Comparison of ENCODE assay signal across 18 mouse cellular contexts in the genomic region with DNA sequence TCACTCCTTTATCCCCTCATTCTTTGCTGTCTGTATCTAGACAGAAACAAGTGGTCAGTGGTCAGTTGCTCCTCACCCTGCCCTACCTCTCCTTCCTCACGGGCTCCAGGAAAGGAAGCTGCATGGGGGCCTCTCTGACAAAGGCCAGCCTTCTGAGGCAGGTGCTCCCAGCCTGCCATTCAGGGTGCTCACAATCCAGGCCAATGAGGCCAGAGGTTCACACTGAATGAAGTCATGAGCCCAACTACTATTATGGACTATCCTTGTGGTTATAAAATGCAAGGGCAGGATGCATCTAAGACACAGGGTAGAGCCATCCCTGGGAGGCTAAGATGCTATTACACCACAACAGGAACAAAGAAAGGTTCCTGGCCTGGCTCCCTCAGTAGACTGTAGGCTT. TPM values are rescaled to one million over a fixed set of nuclear protein-coding genes. Genes with fewer than 3 reads are reported as not detected.
A peak's percentile ranks its signal among the peaks of the same experiment; 100 is the strongest.
DNase-seq lines count a peak whose midpoint lies in the region; ATAC-seq and TF ChIP-seq lines count a peak whose summit lies in the region.
"Had no signal": no experiment of that assay in that cellular context is flagged by ENCODE, and none has a peak within 500 bp of the region (broad histone marks: within the 10 kb centered on the region; RNA-seq: fewer than 3 reads in every experiment).

No protein-coding gene starts in this region.

- H3K4me3 ChIP-seq in gastrocnemius, adult 2 months = no peak overlapping the region
- H3K4me3 ChIP-seq in heart, embryonic 16.5 days (ENCODE audit: low read length) = no peak overlapping the region
- H3K4me3 ChIP-seq in liver, adult 2 months (ENCODE audit: insufficient read depth, low read depth, low read length) = no peak overlapping the region
- H3K4me3 ChIP-seq in neural tube, embryonic 13.5 days = no peak overlapping the region
- H3K4me3 ChIP-seq: erythroblast, embryonic 14.5 days; forebrain, embryonic 13.5 days; liver, embryonic 15.5 days; midbrain, embryonic 12.5 days had no signal

- no peak for ATAC-seq in heart, embryonic 16.5 days (replicated peaks; ENCODE audit: extremely low read depth, insufficient read depth, low FRiP score)
- ATAC-seq in neural tube, embryonic 13.5 days (ENCODE audit: low read depth) = no peak
- ATAC-seq: forebrain, embryonic 13.5 days; hindbrain, embryonic 16.5 days; Patski had no signal

- peak overlapping the region; percentile 69 for H3K27ac ChIP-seq in gastrocnemius, adult 2 months
- H3K27ac ChIP-seq in heart, embryonic 16.5 days (ENCODE audit: low read length) = peak overlapping the region; percentile 89
- H3K27ac ChIP-seq in liver, adult 2 months (replicated peaks; ENCODE audit: insufficient read depth, low read depth, low read length) = peak overlapping the region; percentile 52; the same call in 1 of the 2 replicates
- H3K27ac ChIP-seq in neural tube, embryonic 13.5 days (replicated peaks) = 0 out of 2 replicates have a peak overlapping the region, but pooled peaks have one; percentile 1
- H3K27ac ChIP-seq: forebrain, embryonic 13.5 days; liver, embryonic 15.5 days; midbrain, embryonic 12.5 days had no signal

- TF ChIP-seq POLR2A in liver, adult 2 months (IDR thresholded peaks at IDR 0.05; ENCODE audit: extremely low read depth, insufficient read depth, low read length) = no peak

- intact Hi-C loops in gastrocnemius, adult 2 months (cut with DNase I) = no loop called here
- intact Hi-C loops in gastrocnemius, postnatal 14 days (cut with DNase I; ENCODE audit: low total_unique reads) = no loop called here

- H3K27me3 ChIP-seq in heart, embryonic 16.5 days (ENCODE audit: control insufficient read depth, insufficient read depth, low read length) = no peaks in the 10 kb centered on the region
- no peaks in the 10 kb centered on the region for H3K27me3 ChIP-seq in liver, adult 2 months (ENCODE audit: control insufficient read depth, insufficient read depth, low read length)
- H3K27me3 ChIP-seq in neural tube, embryonic 13.5 days = no peaks in the 10 kb centered on the region
- H3K27me3 ChIP-seq: forebrain, embryonic 13.5 days; midbrain, embryonic 12.5 days; Patski had no signal

- TF ChIP-seq CTCF in gastrocnemius, adult 2 months (IDR thresholded peaks at IDR 0.05) = no peak
- TF ChIP-seq CTCF in liver, adult 2 months (IDR thresholded peaks at IDR 0.05; ENCODE audit: low read depth, low read length) = no peak

- no peak overlapping the region for H3K9ac ChIP-seq in heart, embryonic 16.5 days (ENCODE audit: low read length)
- no peak overlapping the region for H3K9ac ChIP-seq in liver, adult 2 months (ENCODE audit: low read depth, low read length)
- H3K9ac ChIP-seq in neural tube, embryonic 13.5 days = no peak overlapping the region
- H3K9ac ChIP-seq: forebrain, embryonic 13.5 days; liver, embryonic 15.5 days; midbrain, embryonic 12.5 days had no signal

- no peaks in the 10 kb centered on the region for H3K9me3 ChIP-seq in heart, embryonic 16.5 days (replicated peaks; ENCODE audit: control insufficient read depth, low read length)
- H3K9me3 ChIP-seq in neural tube, embryonic 13.5 days = no peaks in the 10 kb centered on the region
- H3K9me3 ChIP-seq: forebrain, embryonic 13.5 days; liver, embryonic 15.5 days; midbrain, embryonic 12.5 days had no signal

- no peak for DNase-seq in gastrocnemius, adult 2 months
- DNase-seq in gastrocnemius, postnatal 14 days = no peak
- no peak for DNase-seq in heart, adult 8-10 months (ENCODE audit: low spot score)
- no peak for DNase-seq in liver, adult 2 months (ENCODE audit: extremely low read depth, low read depth, low spot score)
- no peak for DNase-seq in liver
- no peak for DNase-seq in neural tube, embryonic 10.5 days (ENCODE audit: extremely low spot score, low spot score)
- DNase-seq: cerebellum, adult 9-10 months; thymus, postnatal 36 days had no signal

- H3K4me2 ChIP-seq in heart, embryonic 16.5 days (ENCODE audit: low read depth, low read length) = no peak overlapping the region
- no peak overlapping the region for H3K4me2 ChIP-seq in neural tube, embryonic 13.5 days
- H3K4me2 ChIP-seq: forebrain, embryonic 13.5 days; liver, embryonic 15.5 days; midbrain, embryonic 12.5 days had no signal

- H3K36me3 ChIP-seq in heart, embryonic 16.5 days (ENCODE audit: control insufficient read depth, insufficient read depth) = no peaks in the 10 kb centered on the region
- H3K36me3 ChIP-seq in liver, adult 2 months (ENCODE audit: control insufficient read depth, insufficient read depth, low read length) = no peaks in the 10 kb centered on the region
- no peaks in the 10 kb centered on the region for H3K36me3 ChIP-seq in neural tube, embryonic 13.5 days
- H3K36me3 ChIP-seq: liver, embryonic 15.5 days; midbrain, embryonic 12.5 days had no signal

- H3K79me2 ChIP-seq in liver, adult 2 months (ENCODE audit: control insufficient read depth, insufficient read depth, low read length) = 0 out of 2 replicates have a peak, but pooled peaks cover 3% of the 10 kb centered on the region

- 60% methylated on average over 1 of the region's 1 CpGs for WGBS in heart, embryonic 16.5 days
- WGBS in liver, adult 2 months = 78% methylated on average over 1 of the region's 1 CpGs
- 72% methylated on average over 1 of the region's 1 CpGs for WGBS in neural tube, embryonic 13.5 days

- H3K4me1 ChIP-seq in heart, embryonic 16.5 days (ENCODE audit: control insufficient read depth, insufficient read depth, low read length) = peaks cover 19% of the 10 kb centered on the region
- peaks cover 5% of the 10 kb centered on the region; the same call in 1 of the 2 replicates for H3K4me1 ChIP-seq in liver, adult 2 months (ENCODE audit: control insufficient read depth, insufficient read depth, low read length)
- H3K4me1 ChIP-seq in neural tube, embryonic 13.5 days (replicated peaks) = no peaks in the 10 kb centered on the region
- H3K4me1 ChIP-seq: forebrain, embryonic 13.5 days; midbrain, embryonic 12.5 days had no signal

RNA-seq across cellular contexts. Expression of a gene that starts 9.2 kb away (rescaled TPM):
- total RNA-seq in gastrocnemius, adult 2 months (2021) = 1 to 10 TPM; 2.2 to 2.4 TPM
- 1 to 10 TPM; 3.9 to 4.4 TPM for total RNA-seq in gastrocnemius, postnatal 14 days (2021)
- polyA plus RNA-seq in heart, embryonic 16.5 days (2015; fragmentation: Nextera tagmentation; extraction: Ambion mirVana) = 8.3 and 10.0 TPM in 2 replicates
- 1 to 10 TPM; 6.5 to 9.1 (median 7.9) TPM for total RNA-seq in heart, adult 8-10 months (2022)
- 4.8 and 5.2 TPM in 2 replicates for total RNA-seq in liver, adult 2 months (2014; rRNA removed)
- 2.1 and 3.0 TPM in 2 replicates for polyA plus RNA-seq in liver, adult 2 months (2012; rRNA removed)
- 3.1 and 4.2 TPM in 2 replicates for polyA plus RNA-seq in neural tube, embryonic 13.5 days (2015; fragmentation: Nextera tagmentation; extraction: Ambion mirVana)

RNA-seq across cellular contexts. Expression of a gene that starts 27.1 kb away (rescaled TPM):
- total RNA-seq in gastrocnemius, adult 2 months (2021) = 10 to 100 TPM; 40.7 to 42.5 TPM
- total RNA-seq in gastrocnemius, postnatal 14 days (2021) = 10 to 100 TPM; 36.0 to 41.7 TPM
- 4.7 and 7.3 TPM in 2 replicates for polyA plus RNA-seq in heart, embryonic 16.5 days (2015; fragmentation: Nextera tagmentation; extraction: Ambion mirVana)
- 10 to 100 TPM; 18.5 to 28.5 (median 20.9) TPM for total RNA-seq in heart, adult 8-10 months (2022)
- total RNA-seq in liver, adult 2 months (2014; rRNA removed) = 1.9 and 2.3 TPM in 2 replicates
- polyA plus RNA-seq in liver, adult 2 months (2012; rRNA removed) = 3.5 and 5.9 TPM in 2 replicates
- 9.8 and 10.3 TPM in 2 replicates for polyA plus RNA-seq in neural tube, embryonic 13.5 days (2015; fragmentation: Nextera tagmentation; extraction: Ambion mirVana)
- total RNA-seq: common myeloid progenitor, adult 5-6 weeks had no signal
- polyA plus RNA-seq: erythroblast, embryonic 14.5 days had no signal

RNA-seq across cellular contexts. Expression of a gene that starts 51.0 kb away (rescaled TPM):
- total RNA-seq in gastrocnemius, adult 2 months (2021) = 10 to 100 TPM; 40.1 to 52.2 TPM
- total RNA-seq in gastrocnemius, postnatal 14 days (2021) = 10 to 100 TPM; 49.9 to 54.6 TPM
- 16.3 and 17.2 TPM in 2 replicates for polyA plus RNA-seq in heart, embryonic 16.5 days (2015; fragmentation: Nextera tagmentation; extraction: Ambion mirVana)
- 10 to 100 TPM; 70.4 to 85.8 (median 82.5) TPM for total RNA-seq in heart, adult 8-10 months (2022)
- total RNA-seq in liver, adult 2 months (2014; rRNA removed) = 0.83 and 1.2 TPM in 2 replicates
- 0.97 and 1.3 TPM in 2 replicates for polyA plus RNA-seq in liver, adult 2 months (2012; rRNA removed)
- 16.2 TPM in 2 replicates for polyA plus RNA-seq in neural tube, embryonic 13.5 days (2015; fragmentation: Nextera tagmentation; extraction: Ambion mirVana)
- total RNA-seq: common myeloid progenitor, adult 5-6 weeks had no signal
- polyA plus RNA-seq: CD4-positive, CD25-positive, alpha-beta regulatory T cell, adult 4 months; erythroblast, embryonic 14.5 days had no signal

Comparison
In these comparisons a context has a peak if more than half of its experiments do, and no peak if none do; other contexts are left out.
1. H3K27ac ChIP-seq: peak in every context shown above with its lines; median percentile 89 in heart, embryonic 16.5 days; 69 in gastrocnemius, adult 2 months; 52 in liver, adult 2 months; 1 in neural tube, embryonic 13.5 days.
2. RNA of a gene that starts 51.0 kb away (total RNA-seq): 70.4 to 85.8 TPM in heart, adult 8-10 months, 49.9 to 54.6 TPM in gastrocnemius, postnatal 14 days and 40.1 to 52.2 TPM in gastrocnemius, adult 2 months; 0.83 to 1.2 TPM in liver, adult 2 months; every median in the first group is over 10 times any median in the second.